Mouse (Mus musculus): ENCODE results near the gene Fsip2. TPM values are rescaled to one million over a fixed set of nuclear protein-coding genes. Genes with fewer than 3 reads are reported as not detected.

Gene Fsip2
- polyA plus RNA-seq (2014; fragmentation: Illumina TruSeq; extraction: RNeasy Lipid Tissue Mini Kit (QIAGEN cat#74804); ENCODE audit: low read depth, low replicate concordance) = 0.72 TPM

GRCm38 (mm10) chr2:82943472-82943871 lies at the start of gene Fsip2:
Gene Fsip2 (plus strand): TSS chr2:82943634.

Data from adipose tissue, adult 10 weeks (tissue).